Mouse (Mus musculus) heart, adult 8-10 months (tissue): ENCODE results near the gene Gm4881. TPM values are rescaled to one million over a fixed set of nuclear protein-coding genes. Genes with fewer than 3 reads are reported as not detected.
"Not testable (repeated sequence)": the region's sequence is repeated elsewhere in the genome, so short reads cannot be mapped to it uniquely, and the experiment has no call there.

Experiments used
- DNase-seq: peaks from one replicate; pipeline ENCODE4 v3.0.0; 2022; ENCODE audit warnings: low spot score
- total RNA-seq, 4 experiments: library from RNA; stranded (reverse); gene quantifications; 2 replicates each; pipeline ENCODE4 v1.2.4; 2022

Gene Gm4881
- total RNA-seq, 4 experiments from 2014 or later, result not detected

GRCm38 (mm10) chr7:24896269-24896668 is 48.0 kb downstream of the Gm4881 start:
- no peak for DNase-seq

GRCm38 (mm10) chr7:24895749-24896148 is 48.5 kb downstream of the Gm4881 start:
- not testable (repeated sequence) for DNase-seq

- DNase-seq, result no peak
Measured at GRCm38 (mm10) chr7:24892125-24892583, 52.1 kb downstream of the Gm4881 start.

- DNase-seq, result no peak
Measured at GRCm38 (mm10) chr7:24891241-24892124, 52.8 kb downstream of the Gm4881 start.

GRCm38 (mm10) chr7:24890281-24891216 is 53.7 kb downstream of the Gm4881 start:
- peak; percentile 65 for DNase-seq

GRCm38 (mm10) chr7:24889431-24890220 is 54.7 kb downstream of the Gm4881 start:
- no peak for DNase-seq

- no peak for DNase-seq
Measured at GRCm38 (mm10) chr7:24887096-24887495, 57.2 kb downstream of the Gm4881 start.

- no peak for DNase-seq
Measured at GRCm38 (mm10) chr7:24886308-24886633, 58.0 kb downstream of the Gm4881 start.

- DNase-seq, result no peak
Measured at GRCm38 (mm10) chr7:24885468-24886307, 58.6 kb downstream of the Gm4881 start.

GRCm38 (mm10) chr7:24884693-24885291 is 59.5 kb downstream of the Gm4881 start:
- no peak for DNase-seq

GRCm38 (mm10) chr7:24883896-24884692 is 60.2 kb downstream of the Gm4881 start, which contains the start of gene Rps19:
TSS of gene Rps19 (plus strand) at chr7:24884371.
- DNase-seq, result peak; percentile 99

GRCm38 (mm10) chr7:24882416-24883199 is 61.7 kb downstream of the Gm4881 start:
- no peak for DNase-seq

GRCm38 (mm10) chr7:24879620-24880019 is 64.7 kb downstream of the Gm4881 start:
- no peak for DNase-seq

GRCm38 (mm10) chr7:24877588-24877987 is 66.7 kb downstream of the Gm4881 start:
- DNase-seq, result no peak
